ENCODE assay signal across 27 mouse cellular contexts in genomic region chr6:55432121-55432520, GRCm38 (mm10). TPM values are rescaled to one million over a fixed set of nuclear protein-coding genes. Genes with fewer than 3 reads are reported as not detected.
DNase-seq lines count a peak whose midpoint lies in the region; TF ChIP-seq lines count a peak whose summit lies in the region.
"Had no signal": no experiment of that assay in that cellular context is flagged by ENCODE, and none has a peak within 500 bp of the region (broad histone marks: within the 10 kb centered on the region; RNA-seq: fewer than 3 reads in every experiment).

No protein-coding gene starts in this region.

- no peaks in the 10 kb centered on the region for H3K79me3 ChIP-seq in C2C12 (ENCODE audit: low read depth)

- H3K79me2 ChIP-seq in C2C12 (ENCODE audit: control insufficient read depth, insufficient read depth): no peaks in the 10 kb centered on the region

- H3K4me3 ChIP-seq in C2C12 (ENCODE audit: insufficient read depth, poor library complexity, severe bottlenecking): no peak overlapping the region
- H3K4me3 ChIP-seq: embryonic facial prominence, embryonic 15.5 days; heart, embryonic 15.5 days; hindbrain, embryonic 12.5 days had no signal

- no peak for TF ChIP-seq CTCF in C2C12 (IDR thresholded peaks at IDR 0.05; ENCODE audit: control insufficient read depth, insufficient read depth, insufficient read length)

- no peak overlapping the region for H3ac ChIP-seq in C2C12 (ENCODE audit: control insufficient read depth, insufficient read length, low read depth)

- H3K27me3 ChIP-seq in C2C12 (ENCODE audit: control insufficient read depth, insufficient read depth, insufficient read length): no peaks in the 10 kb centered on the region
- H3K27me3 ChIP-seq: embryonic facial prominence, embryonic 15.5 days; hindbrain, embryonic 12.5 days had no signal

- no peaks in the 10 kb centered on the region for H3K36me3 ChIP-seq in C2C12 (ENCODE audit: control insufficient read depth, insufficient read depth)
- H3K36me3 ChIP-seq: embryonic facial prominence, embryonic 15.5 days; heart, embryonic 15.5 days; hindbrain, embryonic 12.5 days had no signal

- peak; percentile 29 to 36 for DNase-seq in heart, adult 9 months (ENCODE audit: low spot score in 2 of 2)
- no peak for DNase-seq in heart, adult 8-10 months (ENCODE audit: low spot score)
- peak; percentile 46 for DNase-seq in 3134 (ENCODE audit: extremely low read depth, insufficient read length, low spot score)
- DNase-seq in skeletal muscle tissue, adult 2 months (ENCODE audit: low read depth, low spot score): peak; percentile 34
- DNase-seq in gastrocnemius, postnatal 25 days: no peak
- DNase-seq: adrenal gland, adult 8-10 months; B cell, adult 2 months; cerebellum, adult 11 months; cerebellum, adult 8-10 months; cerebellum, postnatal 14 days; embryo, embryonic 11 days; gastrocnemius, postnatal 10 days; kidney, adult 11 months had no signal

TF ChIP-seq in C2C12, 6 proteins besides CTCF, POLR2A, EP300 and RAD21:
- TF ChIP-seq FOSL1 (IDR thresholded peaks at IDR 0.05; ENCODE audit: insufficient read depth, low read length, poor library complexity, severe bottlenecking) (peak; percentile 36), USF1 (IDR thresholded peaks at IDR 0.05; ENCODE audit: low read depth) (no peak), CEBPB (IDR thresholded peaks at IDR 0.05; ENCODE audit: low read depth) (no peak), MYOD1 (IDR thresholded peaks at IDR 0.05; ENCODE audit: control insufficient read depth, insufficient read length, low read depth) (no peak), MAX (IDR thresholded peaks at IDR 0.05) (peak; percentile 50), MYOG (IDR thresholded peaks at IDR 0.05; ENCODE audit: control insufficient read depth, extremely low read depth, insufficient read length) (no peak)
TF ChIP-seq in C2C12: peak in this region for 2.

RNA-seq across cellular contexts. Expression of gene Adcyap1r1, which starts 19.7 kb away (rescaled TPM):
- 1 to 10 TPM; 5.1 to 5.8 (median 5.4) TPM for total RNA-seq in heart, adult 8-10 months (2022)
- polyA plus RNA-seq in C2C12 (2012; fragmentation: generic; extraction: Trizol): 0.01 TPM
- 1 to 10 TPM; 1.2 to 2.8 TPM for total RNA-seq in gastrocnemius, postnatal 25 days (2021)
- total RNA-seq: common myeloid progenitor, adult 5-6 weeks; MEL had no signal

RNA-seq across cellular contexts. Expression of gene Ghrhr, which starts 56.0 kb away (rescaled TPM):
- not detected for total RNA-seq in heart, adult 8-10 months (2022)
- not detected for polyA plus RNA-seq in C2C12 (2012; fragmentation: generic; extraction: Trizol)
- total RNA-seq in gastrocnemius, postnatal 25 days (2021): not detected
- total RNA-seq: adrenal gland, adult 8-10 months; adrenal gland, postnatal 4 days; common myeloid progenitor, adult 5-6 weeks; gastrocnemius, postnatal 10 days; heart, postnatal 25 days; hindbrain, postnatal 0 days; MEL had no signal
- polyA plus RNA-seq: brain, embryonic 14.5 days; embryonic facial prominence, embryonic 11.5 days; embryonic facial prominence, embryonic 15.5 days; forebrain, embryonic 11.5 days; forebrain, embryonic 16.5 days; heart, embryonic 11.5 days; heart, embryonic 15.5 days; hindbrain, embryonic 12.5 days; hindbrain, postnatal 0 days had no signal

Comparison
In these comparisons a context has a peak if more than half of its experiments do, and no peak if none do; other contexts are left out.
1. DNase-seq: peak in heart, adult 9 months (2 of 2), 3134 (single experiment) and skeletal muscle tissue, adult 2 months (single experiment); none in heart, adult 8-10 months (single experiment) and gastrocnemius, postnatal 25 days (single experiment).